Mouse (Mus musculus) regulatory T cell (primary cell): Measurements from ENCODE around the gene Slc25a10.
"Not testable (repeated sequence)": the region's sequence is repeated elsewhere in the genome, so short reads cannot be mapped to it uniquely, and the experiment has no call there.

ENCODE experiments used
- in situ Hi-C: fragments of 300-600 bp; cut with MboI, MseI; formaldehyde crosslinking; loops from one replicate; pipeline ENCODE4 v1.15.1; 2025; ENCODE audit warnings: high pct_unique_total_duplicates

The Slc25a10 gene

GRCm38 (mm10) chr11:120510375-120511030 lies 18.9 kb downstream of the Slc25a10 start:
- in situ Hi-C loops: no loop called here

GRCm38 (mm10) chr11:120512790-120513453 lies 21.3 kb downstream of the Slc25a10 start:
- in situ Hi-C loops: no loop called here

- in situ Hi-C loops: not testable (repeated sequence)
Observed at GRCm38 (mm10) chr11:120514262-120514661, 22.6 kb downstream of the Slc25a10 start.

- in situ Hi-C loops: no loop called here
Observed at GRCm38 (mm10) chr11:120515611-120516010, 24.0 kb downstream of the Slc25a10 start.

GRCm38 (mm10) chr11:120517147-120517546 lies 25.5 kb downstream of the Slc25a10 start:
- in situ Hi-C loops: no loop called here

GRCm38 (mm10) chr11:120518027-120518426 lies 26.4 kb downstream of the Slc25a10 start:
- in situ Hi-C loops: no loop called here

- in situ Hi-C loops: no loop called here
Observed at GRCm38 (mm10) chr11:120518558-120518957, 26.9 kb downstream of the Slc25a10 start.

GRCm38 (mm10) chr11:120519738-120520137 lies 28.1 kb downstream of the Slc25a10 start:
- in situ Hi-C loops: no loop called here

GRCm38 (mm10) chr11:120520498-120520897 lies 28.9 kb downstream of the Slc25a10 start:
- in situ Hi-C loops: no loop called here

- in situ Hi-C loops: no loop called here
Observed at GRCm38 (mm10) chr11:120520967-120521540, 29.4 kb downstream of the Slc25a10 start.

- in situ Hi-C loops: no loop called here
Observed at GRCm38 (mm10) chr11:120522581-120522980, 30.9 kb downstream of the Slc25a10 start.

GRCm38 (mm10) chr11:120525959-120526358 lies 34.3 kb downstream of the Slc25a10 start:
- in situ Hi-C loops: no loop called here

GRCm38 (mm10) chr11:120527690-120528354 lies 36.2 kb downstream of the Slc25a10 start:
- in situ Hi-C loops: no loop called here

GRCm38 (mm10) chr11:120528903-120529302 lies 37.3 kb downstream of the Slc25a10 start:
- in situ Hi-C loops: no loop called here

GRCm38 (mm10) chr11:120530085-120530964 lies 38.7 kb downstream of the Slc25a10 start, which contains the start of gene Gcgr:
TSS of gene Gcgr (plus strand) at chr11:120530699.
- in situ Hi-C loops: no loop called here

- in situ Hi-C loops: no loop called here
Observed at GRCm38 (mm10) chr11:120531646-120532045, 40.0 kb downstream of the Slc25a10 start.

GRCm38 (mm10) chr11:120534093-120534492 lies 42.5 kb downstream of the Slc25a10 start:
- in situ Hi-C loops: no loop called here

- in situ Hi-C loops: no loop called here
Observed at GRCm38 (mm10) chr11:120535145-120535544, 43.5 kb downstream of the Slc25a10 start.

GRCm38 (mm10) chr11:120535804-120536203 lies 44.2 kb downstream of the Slc25a10 start:
- in situ Hi-C loops: no loop called here

GRCm38 (mm10) chr11:120538485-120538884 lies 46.8 kb downstream of the Slc25a10 start:
- in situ Hi-C loops: no loop called here

- in situ Hi-C loops: no loop called here
Observed at GRCm38 (mm10) chr11:120538955-120539284, 47.3 kb downstream of the Slc25a10 start.
